Mouse (Mus musculus): ENCODE results near the gene Rnf7. TPM values are rescaled to one million over a fixed set of nuclear protein-coding genes. Genes with fewer than 3 reads are reported as not detected.
A peak's percentile ranks its signal among the peaks of the same experiment; 100 is the strongest.
"Not testable (repeated sequence)": the region's sequence is repeated elsewhere in the genome, so short reads cannot be mapped to it uniquely, and the experiment has no call there.

Rnf7 gene
- 205 and 214 TPM in 2 replicates for polyA plus RNA-seq (2015; fragmentation: Nextera tagmentation; extraction: Ambion mirVana)

- Histone ChIP-seq H3K27me3 (no peaks in the 10 kb centered on the region), H3K4me3 (peak within 1 kb of the TSS; percentile 68), H3K4me1 (replicated peaks) (peaks cover 26% of the 10 kb centered on the region), H3K4me2 (peak within 1 kb of the TSS; percentile 77), H3K9me3 (no peaks in the 10 kb centered on the region), H3K36me3 (no peaks in the 10 kb centered on the region), H3K9ac (peak within 1 kb of the TSS; percentile 74), H3K27ac (replicated peaks) (peak within 1 kb of the TSS; percentile 88)
- under 1% methylated on average over 73 of the region's 74 CpGs for WGBS
- ATAC-seq (ENCODE audit: low FRiP score, low read depth): peak; percentile 99
Measured at GRCm38 (mm10) chr9:96478071-96478888, at the start of gene Rnf7. Gene Rnf7 (minus strand): TSS chr9:96478675.

DNA sequence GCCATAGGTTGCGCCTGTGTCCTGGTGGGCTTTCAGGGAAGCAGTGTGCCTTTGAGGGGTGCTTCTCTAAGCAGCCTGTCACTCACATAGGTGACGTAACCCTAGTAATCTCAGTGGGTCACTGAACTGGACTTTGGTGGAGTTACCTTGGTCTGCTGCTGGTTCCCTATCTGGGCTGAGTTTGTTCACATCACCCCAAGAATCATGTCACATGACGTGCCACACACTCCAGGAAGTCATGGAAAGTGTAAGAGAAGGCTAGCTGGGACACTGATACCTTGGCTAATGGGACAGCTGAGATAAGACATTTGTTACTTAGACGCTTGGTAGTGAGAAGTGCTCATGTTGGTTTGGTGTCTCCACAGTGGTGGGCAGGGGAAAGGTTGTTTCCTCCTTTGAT is 47.5 kb upstream of the Rnf7 start:
- Histone ChIP-seq H3K36me3 (no peaks in the 10 kb centered on the region), H3K4me1 (replicated peaks) (peaks cover 4% of the 10 kb centered on the region; the same call in 1 of the 2 replicates), H3K27ac (replicated peaks) (no peak overlapping the region), H3K4me2 (no peak overlapping the region), H3K9ac (no peak overlapping the region), H3K9me3 (no peaks in the 10 kb centered on the region), H3K4me3 (no peak overlapping the region), H3K27me3 (no peaks in the 10 kb centered on the region)
- ATAC-seq (ENCODE audit: low FRiP score, low read depth): no peak
- WGBS: 91% methylated on average over 4 of the region's 4 CpGs

GRCm38 (mm10) chr9:96524972-96525506 is 46.6 kb upstream of the Rnf7 start, which contains the start of gene Gm28729:
Gene Gm28729 (minus strand): TSS chr9:96525264.
- Histone ChIP-seq H3K9ac (no peak within 1 kb of the TSS), H3K27me3 (no peaks in the 10 kb centered on the region), H3K27ac (replicated peaks) (no peak within 1 kb of the TSS), H3K36me3 (no peaks in the 10 kb centered on the region), H3K4me1 (replicated peaks) (peaks cover 4% of the 10 kb centered on the region; the same call in 1 of the 2 replicates), H3K4me3 (no peak within 1 kb of the TSS), H3K9me3 (no peaks in the 10 kb centered on the region), H3K4me2 (no peak within 1 kb of the TSS)
- no peak for ATAC-seq (ENCODE audit: low FRiP score, low read depth)
- 55% methylated on average over 12 of the region's 12 CpGs for WGBS

- ATAC-seq (ENCODE audit: low FRiP score, low read depth): no peak
- H3K9me3 ChIP-seq: no peaks in the 10 kb centered on the region
- H3K27me3 ChIP-seq: no peaks in the 10 kb centered on the region
- no peak overlapping the region for H3K9ac ChIP-seq
- 91% methylated on average over 5 of the region's 5 CpGs for WGBS
- H3K36me3 ChIP-seq: no peaks in the 10 kb centered on the region
- H3K4me2 ChIP-seq: no peak overlapping the region
- H3K4me3 ChIP-seq: no peak overlapping the region
- peaks cover 4% of the 10 kb centered on the region; the same call in 1 of the 2 replicates for H3K4me1 ChIP-seq (replicated peaks)
- no peak overlapping the region for H3K27ac ChIP-seq (replicated peaks)
Measured at GRCm38 (mm10) chr9:96523148-96523547, 44.7 kb upstream of the Rnf7 start.

DNA sequence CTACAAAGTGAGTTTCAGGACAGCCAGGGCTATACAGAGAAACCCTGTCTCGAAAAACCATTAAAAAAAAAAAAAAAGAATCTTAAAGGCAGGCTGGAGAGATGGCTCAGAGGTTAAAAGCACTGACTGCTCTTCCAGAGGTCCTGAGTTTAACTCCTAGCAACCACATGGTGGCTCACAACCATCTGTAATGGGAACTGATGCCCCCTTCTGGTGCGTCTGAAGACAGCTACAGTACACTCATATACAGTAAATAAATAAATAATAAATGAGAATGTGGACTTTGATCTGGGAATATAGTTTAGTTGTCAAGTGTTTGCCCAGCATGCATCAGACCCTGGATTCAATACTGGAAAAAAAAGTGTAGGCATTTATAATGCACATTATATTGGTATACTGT is 43.1 kb upstream of the Rnf7 start:
- H3K4me1 ChIP-seq (replicated peaks); H3K4me2 ChIP-seq; H3K36me3 ChIP-seq; H3K9ac ChIP-seq; H3K9me3 ChIP-seq; H3K4me3 ChIP-seq; H3K27me3 ChIP-seq; ATAC-seq (ENCODE audit: low FRiP score, low read depth); H3K27ac ChIP-seq (replicated peaks): not testable (repeated sequence)
- 83% methylated on average over 2 of the region's 2 CpGs for WGBS

DNA sequence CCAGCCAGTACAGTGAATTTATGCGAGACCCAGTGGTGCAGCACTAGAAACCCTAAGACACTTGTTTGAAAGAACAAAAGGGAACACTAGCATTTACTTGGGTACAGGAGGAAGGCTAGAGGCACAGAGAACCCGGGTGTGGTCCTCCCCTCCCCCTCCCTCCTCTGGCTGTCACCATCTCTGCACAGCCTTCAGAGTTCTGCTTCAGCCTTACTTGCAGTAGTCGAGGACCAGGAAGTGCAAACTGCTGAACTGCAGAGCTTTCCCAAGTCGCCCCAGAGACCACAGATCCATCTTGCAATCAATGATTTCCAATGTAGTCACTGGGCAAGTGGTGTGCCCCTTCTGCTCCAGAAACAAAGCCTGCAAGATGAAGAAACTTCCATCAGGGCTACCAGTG is 39.0 kb upstream of the Rnf7 start:
- no peak for ATAC-seq (ENCODE audit: low FRiP score, low read depth)
- no peak overlapping the region for H3K4me2 ChIP-seq
- H3K9me3 ChIP-seq: no peaks in the 10 kb centered on the region
- H3K36me3 ChIP-seq: no peaks in the 10 kb centered on the region
- no peak overlapping the region for H3K4me3 ChIP-seq
- WGBS: 42% methylated on average over 4 of the region's 4 CpGs
- no peaks in the 10 kb centered on the region for H3K27me3 ChIP-seq
- no peak overlapping the region for H3K27ac ChIP-seq (replicated peaks)
- no peak overlapping the region for H3K9ac ChIP-seq
- H3K4me1 ChIP-seq (replicated peaks): no peaks in the 10 kb centered on the region

DNA sequence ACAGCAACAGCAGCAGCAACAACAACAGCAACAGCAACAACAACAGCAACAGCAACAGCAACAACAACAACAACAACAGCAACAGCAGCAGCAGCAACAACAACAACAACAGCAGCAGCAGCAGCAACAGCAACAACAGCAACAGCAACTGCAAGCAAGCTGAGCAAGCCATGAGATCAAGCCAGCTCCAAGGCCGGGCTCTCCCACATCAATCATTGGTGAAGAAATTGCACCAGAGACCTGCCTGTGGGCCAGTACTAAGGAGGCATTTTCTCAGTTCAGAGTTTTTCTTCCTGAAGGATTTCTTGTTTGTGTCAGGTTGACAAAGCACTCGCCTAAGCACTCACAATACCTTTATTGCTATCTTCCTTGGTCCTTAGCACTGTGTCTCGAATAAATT is 38.3 kb upstream of the Rnf7 start:
- Histone ChIP-seq H3K9me3 (no peaks in the 10 kb centered on the region), H3K9ac (no peak overlapping the region), H3K27ac (replicated peaks) (no peak overlapping the region), H3K4me1 (replicated peaks) (no peaks in the 10 kb centered on the region), H3K27me3 (no peaks in the 10 kb centered on the region), H3K4me3 (no peak overlapping the region), H3K36me3 (no peaks in the 10 kb centered on the region), H3K4me2 (no peak overlapping the region)
- WGBS: 58% methylated on average over 3 of the region's 3 CpGs
- no peak for ATAC-seq (ENCODE audit: low FRiP score, low read depth)

DNA sequence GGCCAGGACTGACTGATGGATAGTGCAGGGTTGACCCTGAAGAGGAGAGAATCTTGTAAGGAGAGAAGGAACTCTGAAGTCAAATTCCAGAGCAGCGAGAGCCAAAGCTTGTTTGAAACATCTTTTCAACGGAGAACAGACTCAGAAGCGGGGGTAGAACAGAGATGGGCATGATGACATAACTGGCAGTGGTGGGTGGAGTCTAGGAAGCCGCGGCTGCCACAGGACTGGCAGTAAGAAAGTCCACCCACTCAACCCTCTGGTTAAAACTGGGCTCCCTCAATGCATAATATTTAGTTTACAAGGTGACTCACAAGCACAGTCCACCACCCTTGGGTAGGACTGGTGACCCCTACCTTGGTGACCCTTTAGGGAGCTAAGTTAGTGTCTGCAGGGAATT is 37.3 kb upstream of the Rnf7 start:
- 93% methylated on average over 5 of the region's 5 CpGs for WGBS
- ATAC-seq (ENCODE audit: low FRiP score, low read depth): no peak

DNA sequence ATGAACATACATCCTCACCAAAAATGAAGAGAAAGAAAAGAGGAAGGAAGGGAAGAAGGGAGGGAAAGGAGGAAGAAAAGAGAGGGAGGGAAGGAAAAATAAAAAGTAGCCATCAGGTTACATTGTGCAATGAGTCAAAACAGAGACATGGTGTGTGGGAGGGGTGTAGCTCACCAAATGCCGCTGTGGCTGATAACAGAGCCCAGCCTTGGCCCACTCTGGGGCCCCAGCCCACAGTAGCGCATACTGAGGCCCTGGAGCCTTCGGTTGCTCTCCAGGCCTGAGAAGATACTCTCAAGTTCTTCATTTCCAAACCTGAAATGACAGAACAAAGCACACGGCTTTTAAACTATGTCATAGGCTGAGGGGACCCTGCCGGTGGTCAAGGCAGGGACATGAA is 35.8 kb upstream of the Rnf7 start:
- WGBS: 87% methylated on average over 5 of the region's 5 CpGs
- Histone ChIP-seq H3K4me3 (no peak overlapping the region), H3K27ac (replicated peaks) (no peak overlapping the region), H3K4me1 (replicated peaks) (no peaks in the 10 kb centered on the region), H3K36me3 (no peaks in the 10 kb centered on the region), H3K27me3 (no peaks in the 10 kb centered on the region), H3K9ac (no peak overlapping the region), H3K4me2 (no peak overlapping the region), H3K9me3 (no peaks in the 10 kb centered on the region)
- no peak for ATAC-seq (ENCODE audit: low FRiP score, low read depth)

More for the DNA sequence above, 37.3 kb upstream of the Rnf7 start:
- Histone ChIP-seq H3K4me2 (no peak overlapping the region), H3K27ac (replicated peaks) (no peak overlapping the region), H3K4me3 (no peak overlapping the region), H3K27me3 (no peaks in the 10 kb centered on the region), H3K9ac (no peak overlapping the region), H3K36me3 (no peaks in the 10 kb centered on the region), H3K9me3 (no peaks in the 10 kb centered on the region), H3K4me1 (replicated peaks) (no peaks in the 10 kb centered on the region)

DNA sequence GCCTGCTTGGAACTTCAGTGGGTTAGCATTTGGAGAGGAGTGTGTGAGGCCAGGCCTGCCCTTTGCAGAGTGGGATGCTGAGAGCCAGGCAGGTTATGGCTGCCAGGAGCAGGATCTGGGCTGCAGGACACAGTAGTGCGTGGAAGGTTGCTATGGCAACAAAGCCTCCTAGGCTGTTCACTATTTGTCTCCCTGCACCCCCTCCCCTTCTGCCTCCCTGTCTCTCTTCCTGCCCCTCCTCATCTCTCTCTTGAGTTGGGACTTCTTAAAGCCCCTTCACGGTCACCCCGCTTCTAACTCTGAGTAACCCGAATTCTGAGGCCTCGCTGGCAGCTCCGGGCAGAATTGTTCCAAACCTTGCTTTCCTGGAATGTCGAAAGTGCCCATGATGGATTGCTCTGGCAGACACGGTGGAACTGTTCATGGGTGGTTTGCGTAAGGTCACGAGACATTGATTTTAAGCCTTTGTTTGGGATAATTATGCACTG is 27.6 kb upstream of the Rnf7 start:
- peak overlapping the region; percentile 75 for H3K27ac ChIP-seq (replicated peaks)
- H3K4me3 ChIP-seq: 0 out of 2 replicates have a peak overlapping the region, but pooled peaks have one; percentile 22
- no peaks in the 10 kb centered on the region for H3K36me3 ChIP-seq
- peak overlapping the region; percentile 21 for H3K9ac ChIP-seq
- H3K9me3 ChIP-seq: no peaks in the 10 kb centered on the region
- peak; percentile 92 for ATAC-seq (ENCODE audit: low FRiP score, low read depth)
- 7% methylated on average over 10 of the region's 10 CpGs for WGBS
- H3K4me2 ChIP-seq: peak overlapping the region; percentile 55
- H3K27me3 ChIP-seq: no peaks in the 10 kb centered on the region
- H3K4me1 ChIP-seq (replicated peaks): peaks cover 16% of the 10 kb centered on the region

- ATAC-seq (ENCODE audit: low FRiP score, low read depth): no peak
- WGBS: 84% methylated on average over 4 of the region's 4 CpGs
- H3K9me3 ChIP-seq: no peaks in the 10 kb centered on the region
- no peak overlapping the region for H3K4me3 ChIP-seq
- H3K4me1 ChIP-seq (replicated peaks): peaks cover 16% of the 10 kb centered on the region
- no peak overlapping the region for H3K9ac ChIP-seq
- no peaks in the 10 kb centered on the region for H3K36me3 ChIP-seq
- no peak overlapping the region for H3K4me2 ChIP-seq
- no peaks in the 10 kb centered on the region for H3K27me3 ChIP-seq
- peak overlapping the region; percentile 75 for H3K27ac ChIP-seq (replicated peaks)
Measured at GRCm38 (mm10) chr9:96505156-96505555, 26.7 kb upstream of the Rnf7 start.

GRCm38 (mm10) chr9:96504116-96504895 is 25.8 kb upstream of the Rnf7 start:
- no peak overlapping the region for H3K4me3 ChIP-seq
- 81% methylated on average over 17 of the region's 17 CpGs for WGBS

More at GRCm38 (mm10) chr9:96504116-96504895, 25.8 kb upstream of the Rnf7 start:
- no peaks in the 10 kb centered on the region for H3K27me3 ChIP-seq
- no peak overlapping the region for H3K27ac ChIP-seq (replicated peaks)
- no peak overlapping the region for H3K4me2 ChIP-seq
- ATAC-seq (ENCODE audit: low FRiP score, low read depth): no peak
- no peak overlapping the region for H3K9ac ChIP-seq
- H3K4me1 ChIP-seq (replicated peaks): peaks cover 16% of the 10 kb centered on the region
- no peaks in the 10 kb centered on the region for H3K36me3 ChIP-seq
- H3K9me3 ChIP-seq: no peaks in the 10 kb centered on the region

Measured in hindbrain, embryonic 15.5 days (tissue).